Mouse (Mus musculus) megakaryocyte, embryonic 14.5 days (primary cell): ENCODE data around the gene Fam43a.

Experiments
- FLI1 ChIP-seq: IDR thresholded peaks from 2 replicates; pipeline ENCODE4 v1.6.1; 2012; ENCODE audit warnings: low read length, inconsistent platforms, mixed read lengths
- GATA1 ChIP-seq: IDR thresholded peaks from 3 replicates; pipeline ENCODE4 v1.6.1; 2012; ENCODE audit warnings: mixed read lengths, low read length, inconsistent platforms, borderline replicate concordance

- no peak for TF ChIP-seq FLI1
- TF ChIP-seq GATA1, result no peak
Measured at GRCm38 (mm10) chr16:30590264-30591209, 9.0 kb upstream of the Fam43a start.
